Mouse (Mus musculus): ENCODE data around the gene Ankrd10. TPM values are rescaled to one million over a fixed set of nuclear protein-coding genes. Genes with fewer than 3 reads are reported as not detected.

Gene Ankrd10
- polyA plus RNA-seq, 1 experiment from 2014 or later: 99.9 TPM

- Histone ChIP-seq H3K4me1 (no peaks in the 10 kb centered on the region), H3K27me3 (ENCODE audit: low read depth, poor library complexity, severe bottlenecking) (no peaks in the 10 kb centered on the region), H3K9me3 (replicated peaks) (no peaks in the 10 kb centered on the region; the same call in 1 of the 2 replicates), H3K4me3 (no peak overlapping the region), H3K36me3 (peaks cover 10% of the 10 kb centered on the region), H3K27ac (replicated peaks) (no peak overlapping the region)
- no peak for DNase-seq (ENCODE audit: low spot score)
- 79% methylated on average over 5 of the region's 5 CpGs for WGBS
These were observed 35.1 kb downstream of the Ankrd10 start for GRCm38 (mm10) chr8:11600301-11600951.

- Histone ChIP-seq H3K4me1 (0 out of 2 replicates have a peak, but pooled peaks cover 3% of the 10 kb centered on the region), H3K9me3 (replicated peaks) (no peaks in the 10 kb centered on the region; the same call in 1 of the 2 replicates), H3K27ac (replicated peaks) (no peak overlapping the region), H3K36me3 (no peaks in the 10 kb centered on the region), H3K27me3 (ENCODE audit: low read depth, poor library complexity, severe bottlenecking) (no peaks in the 10 kb centered on the region), H3K4me3 (no peak overlapping the region)
- 81% methylated on average over 12 of the region's 12 CpGs for WGBS
- no peak for DNase-seq (ENCODE audit: low spot score)
These were observed 42.2 kb downstream of the Ankrd10 start for GRCm38 (mm10) chr8:11593222-11593884.

GRCm38 (mm10) chr8:11592296-11592695, 43.3 kb downstream of the Ankrd10 start:
- no peak overlapping the region for H3K27ac ChIP-seq (replicated peaks)
- no peaks in the 10 kb centered on the region for H3K36me3 ChIP-seq
- H3K27me3 ChIP-seq (ENCODE audit: low read depth, poor library complexity, severe bottlenecking): no peaks in the 10 kb centered on the region
- no peaks in the 10 kb centered on the region; the same call in 1 of the 2 replicates for H3K9me3 ChIP-seq (replicated peaks)
- WGBS: 50% methylated on average over 13 of the region's 13 CpGs
- H3K4me1 ChIP-seq: 0 out of 2 replicates have a peak, but pooled peaks cover 3% of the 10 kb centered on the region
- H3K4me3 ChIP-seq: no peak overlapping the region
- no peak for DNase-seq (ENCODE audit: low spot score)

- DNase-seq (ENCODE audit: low spot score): no peak
- Histone ChIP-seq H3K9me3 (replicated peaks) (no peaks in the 10 kb centered on the region; the same call in 1 of the 2 replicates), H3K36me3 (no peaks in the 10 kb centered on the region), H3K4me3 (no peak overlapping the region), H3K27ac (replicated peaks) (no peak overlapping the region), H3K27me3 (ENCODE audit: low read depth, poor library complexity, severe bottlenecking) (no peaks in the 10 kb centered on the region), H3K4me1 (0 out of 2 replicates have a peak, but pooled peaks cover 3% of the 10 kb centered on the region)
- 83% methylated on average over 4 of the region's 4 CpGs for WGBS
These were observed 43.7 kb downstream of the Ankrd10 start for GRCm38 (mm10) chr8:11591837-11592236.

- Histone ChIP-seq H3K27ac (replicated peaks) (no peak overlapping the region), H3K27me3 (ENCODE audit: low read depth, poor library complexity, severe bottlenecking) (no peaks in the 10 kb centered on the region), H3K36me3 (no peaks in the 10 kb centered on the region), H3K4me3 (no peak overlapping the region), H3K9me3 (replicated peaks) (no peaks in the 10 kb centered on the region), H3K4me1 (no peaks in the 10 kb centered on the region)
- no peak for DNase-seq (ENCODE audit: low spot score)
- 80% methylated on average over 2 of the region's 2 CpGs for whole genome bisulfite sequencing
These were observed 49.2 kb downstream of the Ankrd10 start for GRCm38 (mm10) chr8:11586374-11586745.

- H3K9me3 ChIP-seq (replicated peaks): 0 out of 2 replicates have a peak, but pooled peaks cover 3% of the 10 kb centered on the region
- 86% methylated on average over 21 of the region's 21 CpGs for WGBS
- no peak for DNase-seq (ENCODE audit: low spot score)
- no peak overlapping the region for H3K27ac ChIP-seq (replicated peaks)
- no peak overlapping the region for H3K4me3 ChIP-seq
- no peaks in the 10 kb centered on the region for H3K4me1 ChIP-seq
- H3K27me3 ChIP-seq (ENCODE audit: low read depth, poor library complexity, severe bottlenecking): no peaks in the 10 kb centered on the region
- H3K36me3 ChIP-seq: no peaks in the 10 kb centered on the region
These were observed 49.8 kb downstream of the Ankrd10 start for GRCm38 (mm10) chr8:11585513-11586373.

GRCm38 (mm10) chr8:11575604-11576384, 59.8 kb downstream of the Ankrd10 start:
- Histone ChIP-seq H3K4me3 (no peak overlapping the region), H3K36me3 (no peaks in the 10 kb centered on the region), H3K9me3 (replicated peaks) (no peaks in the 10 kb centered on the region), H3K4me1 (0 out of 2 replicates have a peak, but pooled peaks cover 3% of the 10 kb centered on the region), H3K27ac (replicated peaks) (no peak overlapping the region), H3K27me3 (ENCODE audit: low read depth, poor library complexity, severe bottlenecking) (no peaks in the 10 kb centered on the region)
- DNase-seq (ENCODE audit: low spot score): no peak
- 69% methylated on average over 16 of the region's 16 CpGs for WGBS

- WGBS: 82% methylated on average over 9 of the region's 9 CpGs
- Histone ChIP-seq H3K27me3 (ENCODE audit: low read depth, poor library complexity, severe bottlenecking) (no peaks in the 10 kb centered on the region), H3K4me1 (0 out of 2 replicates have a peak, but pooled peaks cover 3% of the 10 kb centered on the region), H3K9me3 (replicated peaks) (no peaks in the 10 kb centered on the region), H3K4me3 (no peak overlapping the region), H3K36me3 (peaks cover under 1% of the 10 kb centered on the region; the same call in 1 of the 2 replicates), H3K27ac (replicated peaks) (no peak overlapping the region)
- no peak for DNase-seq (ENCODE audit: low spot score)
These were observed 60.5 kb downstream of the Ankrd10 start for GRCm38 (mm10) chr8:11574911-11575603.

GRCm38 (mm10) chr8:11572428-11572827, 63.1 kb downstream of the Ankrd10 start:
- DNase-seq (ENCODE audit: low spot score): no peak
- H3K36me3 ChIP-seq: peaks cover 26% of the 10 kb centered on the region
- H3K4me3 ChIP-seq: no peak overlapping the region
- H3K27ac ChIP-seq (replicated peaks): no peak overlapping the region
- 0 out of 2 replicates have a peak, but pooled peaks cover 3% of the 10 kb centered on the region for H3K4me1 ChIP-seq
- no peaks in the 10 kb centered on the region for H3K9me3 ChIP-seq (replicated peaks)
- 84% methylated on average over 6 of the region's 6 CpGs for WGBS
- no peaks in the 10 kb centered on the region for H3K27me3 ChIP-seq (ENCODE audit: low read depth, poor library complexity, severe bottlenecking)

- peaks cover 31% of the 10 kb centered on the region for H3K36me3 ChIP-seq
- H3K27ac ChIP-seq (replicated peaks): no peak overlapping the region
- WGBS: 93% methylated on average over 10 of the region's 10 CpGs
- H3K27me3 ChIP-seq (ENCODE audit: low read depth, poor library complexity, severe bottlenecking): no peaks in the 10 kb centered on the region
- H3K9me3 ChIP-seq (replicated peaks): no peaks in the 10 kb centered on the region
- H3K4me1 ChIP-seq: 0 out of 2 replicates have a peak, but pooled peaks cover 3% of the 10 kb centered on the region
- H3K4me3 ChIP-seq: no peak overlapping the region
- no peak for DNase-seq (ENCODE audit: low spot score)
These were observed 63.6 kb downstream of the Ankrd10 start for GRCm38 (mm10) chr8:11571950-11572349.

- Histone ChIP-seq H3K4me1 (no peaks in the 10 kb centered on the region), H3K4me3 (no peak overlapping the region), H3K27ac (replicated peaks) (no peak overlapping the region), H3K27me3 (ENCODE audit: low read depth, poor library complexity, severe bottlenecking) (no peaks in the 10 kb centered on the region), H3K36me3 (peaks cover 43% of the 10 kb centered on the region), H3K9me3 (replicated peaks) (no peaks in the 10 kb centered on the region)
- no peak for DNase-seq (ENCODE audit: low spot score)
- 96% methylated on average over 4 of the region's 4 CpGs for WGBS
These were observed 64.8 kb downstream of the Ankrd10 start for GRCm38 (mm10) chr8:11570742-11571141.
